1 mouse cellular context compared by ENCODE assay signal in the genomic region with DNA sequence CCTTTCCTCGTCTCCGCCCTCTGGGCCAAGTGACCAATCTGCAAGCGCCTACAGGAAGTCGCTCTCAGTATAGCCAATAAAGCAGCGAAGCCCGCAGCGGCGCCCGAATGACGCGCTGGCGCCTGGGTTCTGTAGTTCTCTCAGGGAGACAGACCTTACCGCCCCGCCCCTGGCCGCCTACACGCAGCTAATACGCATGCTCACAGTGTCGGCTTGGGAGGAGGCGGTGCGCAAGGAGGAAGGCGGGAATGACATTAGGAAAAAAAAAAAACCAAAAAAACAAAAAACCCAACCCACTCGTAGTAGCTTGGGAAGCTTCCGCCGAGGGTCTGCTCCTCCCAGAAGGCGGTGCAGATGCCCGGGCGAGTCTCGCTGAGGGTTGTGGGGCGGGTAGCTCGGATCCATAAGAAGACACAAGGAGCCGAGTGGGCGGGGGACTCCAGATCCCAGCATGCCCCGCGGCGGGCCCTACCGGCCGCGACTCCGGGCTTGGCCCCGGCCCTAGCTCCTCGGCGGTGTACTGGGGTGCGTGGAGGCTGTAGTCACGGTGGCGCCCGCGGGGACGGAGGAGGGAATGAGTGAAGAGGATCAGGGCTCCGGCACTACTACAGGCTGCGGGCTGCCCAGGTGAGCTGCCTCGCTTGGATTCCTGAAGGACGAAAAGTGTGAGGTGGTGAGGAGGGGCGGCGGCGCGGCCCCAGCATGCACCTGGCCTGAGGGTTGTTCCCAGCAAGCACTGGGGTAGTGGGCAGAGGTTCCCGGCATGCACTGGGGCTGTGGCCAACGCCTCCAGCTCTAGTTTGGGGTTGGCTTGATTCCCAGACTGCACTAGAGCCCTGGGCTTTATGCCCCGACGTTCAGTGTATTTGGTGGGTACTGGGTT.
TF ChIP-seq lines count a peak whose summit lies in the region.

A gene (plus strand): TSS at position 217 of the 883 bp plus-strand sequence.

TF ChIP-seq in MEL, 35 proteins besides CTCF, POLR2A, EP300 and RAD21 (continued from another document):
- TF ChIP-seq MYB (IDR thresholded peaks at IDR 0.05; ENCODE audit: low read depth, low read length), result no peak; the same call in 1 of the 2 replicates
- TF ChIP-seq TCF12 (IDR thresholded peaks at IDR 0.05; ENCODE audit: low read depth, low read length), result peak; percentile 80
- TF ChIP-seq HCFC1 (IDR thresholded peaks at IDR 0.05; ENCODE audit: low read depth, low read length), result peak; percentile 91
- TF ChIP-seq UBTF (IDR thresholded peaks at IDR 0.05; ENCODE audit: borderline replicate concordance, insufficient read depth, low read depth, low read length), result 0 out of 2 replicates have a peak, but pooled peaks have one; percentile 22
- TF ChIP-seq MAX (IDR thresholded peaks at IDR 0.05; ENCODE audit: low read length), result peak; percentile 80
- TF ChIP-seq POLR2AphosphoS2 (IDR thresholded peaks at IDR 0.05; ENCODE audit: low read length), result peak; percentile 76; the same call in 1 of the 2 replicates
- no peak for TF ChIP-seq GABPA (IDR thresholded peaks at IDR 0.05; ENCODE audit: low read depth, low read length)
- TF ChIP-seq JUND (IDR thresholded peaks at IDR 0.05; ENCODE audit: low read depth, low read length), result no peak
- TF ChIP-seq SMC3 (IDR thresholded peaks at IDR 0.05; ENCODE audit: low read depth, low read length), result no peak
- peak; percentile 91 for TF ChIP-seq ZMIZ1 (IDR thresholded peaks at IDR 0.05; ENCODE audit: low read depth, low read length)
- peak; percentile 85 for TF ChIP-seq ELF1 (IDR thresholded peaks at IDR 0.05; ENCODE audit: low read depth, low read length)
- TF ChIP-seq ETS1 (IDR thresholded peaks at IDR 0.05; ENCODE audit: low read depth, low read length), result peak; percentile 65; the same call in 1 of the 2 replicates
- TF ChIP-seq USF2 (IDR thresholded peaks at IDR 0.05; ENCODE audit: borderline replicate concordance in 1 of 2, insufficient read depth in 1 of 2, low read depth in 1 of 2, low read length in 2 of 2), result no peak
- TF ChIP-seq ZNF384 (IDR thresholded peaks at IDR 0.05; ENCODE audit: low read depth, low read length), result peak; percentile 98
- no peak for TF ChIP-seq RCOR1 (IDR thresholded peaks at IDR 0.05; ENCODE audit: low read depth, low read length)
